Mouse (Mus musculus) brain, embryonic 14.5 days (tissue): Measurements from ENCODE around the gene Brk1. TPM values are rescaled to one million over a fixed set of nuclear protein-coding genes. Genes with fewer than 3 reads are reported as not detected.

Experiments
- DNase-seq: peaks from one replicate; pipeline ENCODE4 v3.0.0-alpha.2; 2011; ENCODE audit warnings: low read depth
- CTCF ChIP-seq: fragments of 200-500 bp; IDR thresholded peaks from 2 replicates; pipeline ENCODE4 v1.5.1; 2012; ENCODE audit warnings: inconsistent platforms, mild to moderate bottlenecking, moderate library complexity, borderline replicate concordance; ENCODE audit not compliant: insufficient read depth, insufficient read length; ENCODE audit errors: extremely low read depth
- POLR2A ChIP-seq: fragments of 200-500 bp; IDR thresholded peaks from 2 replicates; pipeline ENCODE4 v1.6.1; 2012; ENCODE audit warnings: mild to moderate bottlenecking, inconsistent platforms, borderline replicate concordance; ENCODE audit not compliant: poor library complexity, insufficient read depth, insufficient read length, severe bottlenecking; ENCODE audit errors: extremely low read depth
- polyA plus RNA-seq: library from polyadenylated mRNA; depleted of rRNA; stranded (reverse); fragments of >200 nt; gene quantifications from 2 replicates; pipeline ENCODE4 v1.2.3, GENCODE M21; 2012; rRNA removed

Gene Brk1
- polyA plus RNA-seq, 1 experiment: 206 TPM

GRCm38 (mm10) chr6:113664305-113664704 lies 59.7 kb downstream of the Brk1 start:
- DNase-seq: no peak
- TF ChIP-seq POLR2A: no peak
- TF ChIP-seq CTCF: no peak

Other genes with a start within 250 kb of the Brk1 start
- 67.8 and 70.8 TPM in 2 replicates for gene Tada3, start 226.9 kb upstream of the Brk1 start, polyA plus RNA-seq
- gene Arpc4, start 226.7 kb upstream of the Brk1 start, polyA plus RNA-seq: 117 and 127 TPM in 2 replicates
- gene Ttll3, start 215.5 kb upstream of the Brk1 start, polyA plus RNA-seq: 23.1 and 25.5 TPM in 2 replicates
- 27.6 and 50.7 TPM in 2 replicates for gene Rpusd3, start 185.4 kb upstream of the Brk1 start, polyA plus RNA-seq
- gene Cidec, start 169.0 kb upstream of the Brk1 start, polyA plus RNA-seq: 0.07 and 0.16 TPM in 2 replicates
- gene Jagn1, start 162.2 kb upstream of the Brk1 start, polyA plus RNA-seq: 60.1 and 71.0 TPM in 2 replicates
- 0.47 and 0.63 TPM in 2 replicates for gene Il17re, start 146.3 kb upstream of the Brk1 start, polyA plus RNA-seq
- 2.7 and 3.3 TPM in 2 replicates for gene Il17rc, start 133.3 kb upstream of the Brk1 start, polyA plus RNA-seq
- 33.3 and 42.2 TPM in 2 replicates for gene Creld1, start 121.5 kb upstream of the Brk1 start, polyA plus RNA-seq
- 8.7 and 8.9 TPM in 2 replicates for gene Prrt3, start 102.8 kb upstream of the Brk1 start, polyA plus RNA-seq
- 63.0 TPM in 2 replicates for gene Emc3, start 73.1 kb upstream of the Brk1 start, polyA plus RNA-seq
- gene Fancd2, start 73.1 kb upstream of the Brk1 start, polyA plus RNA-seq: 5.0 and 9.1 TPM in 2 replicates
- gene Fancd2os, start 4.1 kb upstream of the Brk1 start, polyA plus RNA-seq: 0.07 TPM in 1 of 2 replicates, not detected in the other
- gene Vhl, start 19.2 kb downstream of the Brk1 start, polyA plus RNA-seq: 48.1 and 71.2 TPM in 2 replicates
- gene Irak2, start 33.7 kb downstream of the Brk1 start, polyA plus RNA-seq: 4.0 and 4.2 TPM in 2 replicates
- gene Tatdn2, start 92.3 kb downstream of the Brk1 start, polyA plus RNA-seq: 25.1 and 27.6 TPM in 2 replicates
- gene Ghrl, start 115.1 kb downstream of the Brk1 start, polyA plus RNA-seq: 0.52 and 0.85 TPM in 2 replicates
- gene Sec13, start 136.0 kb downstream of the Brk1 start, polyA plus RNA-seq: 183 and 266 TPM in 2 replicates